Mouse (Mus musculus): ENCODE data around the gene Ahsg. TPM values are rescaled to one million over a fixed set of nuclear protein-coding genes. Genes with fewer than 3 reads are reported as not detected.
A peak's percentile ranks its signal among the peaks of the same experiment; 100 is the strongest.

Ahsg gene
- total and polyA plus RNA-seq, 3 experiments = 0.43 TPM; not detected in 2

GRCm38 (mm10) chr16:22876218-22877043, 14.6 kb upstream of the Ahsg start:
- in situ Hi-C loops (cut with MboI; ENCODE audit: low pct_ligation_motif_present, low pct_unique_long_range_greater_than_20kb, low sequenced_read_pairs) = loop anchor here (5.0 to 25.0 kb wide), 2 partner anchors 76 to 561 kb away; partner anchors contain the start of genes Hrg and Rtp1
- TF ChIP-seq POLR2A (IDR thresholded peaks at IDR 0.05; ENCODE audit: low read depth, low read length) (peak; percentile 74), RAD21 (IDR thresholded peaks at IDR 0.05; ENCODE audit: low read depth, low read length) (peak; percentile 93), PAX5 (IDR thresholded peaks at IDR 0.05; ENCODE audit: low read length) (no peak), TCF12 (IDR thresholded peaks at IDR 0.05; ENCODE audit: low read depth, low read length) (peak; percentile 73), MEF2A (IDR thresholded peaks at IDR 0.05; ENCODE audit: borderline replicate concordance, low read depth, low read length) (peak; percentile 63), CTCF (conservative IDR thresholded peaks at IDR 0.05 in 1 of 2, IDR thresholded peaks at IDR 0.05 in 1 of 2; ENCODE audit: low read depth in 2 of 2, low read length in 2 of 2) (peak; percentile 67 to 95; a peak in 3 of 4 replicates), ZKSCAN1 (IDR thresholded peaks at IDR 0.05; ENCODE audit: borderline replicate concordance, low read depth, low read length) (no peak), ELF1 (IDR thresholded peaks at IDR 0.05; ENCODE audit: low read depth, low read length) (peak; percentile 39; the same call in 1 of the 2 replicates), EP300 (IDR thresholded peaks at IDR 0.05; ENCODE audit: low read length) (peak; percentile 76), USF2 (conservative IDR thresholded peaks at IDR 0.05; ENCODE audit: low read depth, low read length) (no peak), MXI1 (IDR thresholded peaks at IDR 0.05; ENCODE audit: low read depth, low read length) (peak; percentile 91), ZC3H11A (IDR thresholded peaks at IDR 0.05; ENCODE audit: low read depth, low read length) (peak; percentile 33), MAZ (IDR thresholded peaks at IDR 0.05; ENCODE audit: low read depth, low read length) (peak; percentile 88), TBP (conservative IDR thresholded peaks at IDR 0.05; ENCODE audit: low read depth, low read length) (0 out of 2 replicates have a peak, but pooled peaks have one; percentile 51), MAX (IDR thresholded peaks at IDR 0.05; ENCODE audit: low read length) (peak; percentile 92), KAT2A (IDR thresholded peaks at IDR 0.05; ENCODE audit: insufficient replicate concordance, low read length) (0 out of 2 replicates have a peak, but pooled peaks have one; percentile 64), CHD2 (IDR thresholded peaks at IDR 0.05; ENCODE audit: low read length) (peak; percentile 68), ZMIZ1 (IDR thresholded peaks at IDR 0.05; ENCODE audit: low read depth, low read length) (peak; percentile 89; the same call in 1 of the 2 replicates), HCFC1 (IDR thresholded peaks at IDR 0.05; ENCODE audit: low read depth, low read length) (peak; percentile 60), NRF1 (IDR thresholded peaks at IDR 0.05; ENCODE audit: low read depth, low read length) (peak; percentile 37; the same call in 1 of the 2 replicates), POLR2AphosphoS2 (IDR thresholded peaks at IDR 0.05; ENCODE audit: low read depth, low read length) (peak; percentile 46; the same call in 1 of the 2 replicates), GABPA (IDR thresholded peaks at IDR 0.05; ENCODE audit: insufficient replicate concordance, low read depth, low read length) (no peak), SMC3 (IDR thresholded peaks at IDR 0.05; ENCODE audit: low read depth, low read length) (peak; percentile 92), SIN3A (IDR thresholded peaks at IDR 0.05; ENCODE audit: low read length) (peak; percentile 87), IRF4 (IDR thresholded peaks at IDR 0.05; ENCODE audit: low read depth, low read length) (0 out of 2 replicates have a peak, but pooled peaks have one; percentile 38), E2F4 (IDR thresholded peaks at IDR 0.05; ENCODE audit: insufficient replicate concordance, low read depth, low read length) (peak; percentile 75; the same call in 1 of the 2 replicates), RCOR1 (conservative IDR thresholded peaks at IDR 0.05; ENCODE audit: low read depth, low read length) (peak; percentile 65; the same call in 1 of the 2 replicates), JUND (conservative IDR thresholded peaks at IDR 0.05; ENCODE audit: low read depth, low read length) (peak; percentile 40; the same call in 1 of the 2 replicates), CHD1 (IDR thresholded peaks at IDR 0.05; ENCODE audit: low read depth, low read length) (peak; percentile 96), BHLHE40 (IDR thresholded peaks at IDR 0.05; ENCODE audit: low read depth, low read length) (peak; percentile 41), USF1 (IDR thresholded peaks at IDR 0.05; ENCODE audit: low read depth, low read length) (no peak), JUN (IDR thresholded peaks at IDR 0.05; ENCODE audit: insufficient read depth, low read depth, low read length) (no peak), ETS1 (conservative IDR thresholded peaks at IDR 0.05; ENCODE audit: low read depth, low read length) (peak; percentile 61), MAFK (IDR thresholded peaks at IDR 0.05; ENCODE audit: insufficient replicate concordance, low read length) (no peak; the same call in 1 of the 2 replicates), MYC (IDR thresholded peaks at IDR 0.05; ENCODE audit: low read depth, low read length) (peak; percentile 89), ZNF384 (IDR thresholded peaks at IDR 0.05; ENCODE audit: low read depth, low read length) (peak; percentile 26; the same call in 1 of the 2 replicates), UBTF (IDR thresholded peaks at IDR 0.05; ENCODE audit: low read depth, low read length) (no peak)

More at GRCm38 (mm10) chr16:22876218-22877043, 14.6 kb upstream of the Ahsg start:
- Histone ChIP-seq H3K4me3 (replicated peaks in 1 of 3; ENCODE audit: low read depth in 2 of 3, low read length in 2 of 3, poor library complexity in 1 of 3) (peak overlapping the region; percentile 32 to 49 (median 41)), H3K27me3 (replicated peaks) (no peaks in the 10 kb centered on the region), H3K4me2 (ENCODE audit: insufficient read depth, low read depth, poor library complexity, severe bottlenecking) (peak overlapping the region; percentile 48), H3K36me3 (replicated peaks in 1 of 2; ENCODE audit: control insufficient read depth in 1 of 2, insufficient read depth in 1 of 2, low read length in 1 of 2) (peaks cover 18 to 35% of the 10 kb centered on the region in 2 experiments), H3K9ac (ENCODE audit: insufficient read depth, low read depth) (peak overlapping the region; percentile 35), H3K4me1 (ENCODE audit: control insufficient read depth in 1 of 2, insufficient read depth in 2 of 2) (peaks cover 6 to 30% of the 10 kb centered on the region in 2 experiments; a peak in 3 of 4 replicates), H3K9me3 (replicated peaks; ENCODE audit: low read length) (no peaks in the 10 kb centered on the region), H3K27ac (ENCODE audit: insufficient read depth, low read depth) (peak overlapping the region; percentile 22; the same call in 1 of the 2 replicates), H3K79me2 (replicated peaks; ENCODE audit: control insufficient read depth, extremely low read depth, insufficient read depth, poor library complexity, severe bottlenecking) (no peaks in the 10 kb centered on the region)
- peak; percentile 95 for DNase-seq (ENCODE audit: extremely low read depth)
- dilution Hi-C loops (cut with MboI; ENCODE audit: extremely low pct_ligation_motif_present, extremely low pct_unique_long_range_greater_than_20kb, low sequenced_read_pairs) = no loop called here

All from CH12.LX (cell line).